Mouse (Mus musculus) midbrain, postnatal 0 days (tissue): ENCODE measurements around the gene Itga9. TPM values are rescaled to one million over a fixed set of nuclear protein-coding genes. Genes with fewer than 3 reads are reported as not detected.

Experiments
- ATAC-seq: fragments of 200-750 bp; cut with Nextera tagmentation; 2 replicates; pipeline ENCODE4 v1.8.0; 2017; ENCODE audit warnings: moderate number of reproducible peaks, mild to moderate bottlenecking, moderate TSS enrichment, moderate library complexity; ENCODE audit not compliant: low FRiP score
- DNase-seq: peaks from one replicate; pipeline ENCODE4 v3.0.0-alpha.2; 2015; ENCODE audit warnings: low spot score
- H3K27ac ChIP-seq: fragments of 300-500 bp; sonication (generic); 2 replicates; pipeline ENCODE4 v1.5.1; 2014; ENCODE audit warnings: low read depth, mild to moderate bottlenecking, low read length, mixed read lengths
- H3K27me3 ChIP-seq: fragments of 300-500 bp; sonication (generic); 2 replicates; pipeline ENCODE4 v1.6.1; 2014; ENCODE audit warnings: low read length, control low read depth, mixed read lengths; ENCODE audit not compliant: insufficient read depth
- H3K36me3 ChIP-seq: fragments of 300-500 bp; sonication (generic); 2 replicates; pipeline ENCODE4 v1.6.1; 2014; ENCODE audit warnings: low read length, control low read depth, mixed read lengths; ENCODE audit not compliant: insufficient read depth
- H3K4me1 ChIP-seq: fragments of 300-500 bp; sonication (generic); 2 replicates; pipeline ENCODE4 v1.6.1; 2014; ENCODE audit warnings: mild to moderate bottlenecking, control low read depth, antibody characterized with exemption, low read length, mixed read lengths; ENCODE audit not compliant: insufficient read depth
- H3K4me2 ChIP-seq: fragments of 300-500 bp; sonication (generic); 2 replicates; pipeline ENCODE4 v1.6.1; 2014; ENCODE audit warnings: low read depth, mild to moderate bottlenecking, low read length, mixed read lengths; ENCODE audit not compliant: poor library complexity, severe bottlenecking
- H3K4me3 ChIP-seq: fragments of 300-500 bp; sonication (generic); 2 replicates; pipeline ENCODE4 v1.5.1; 2014; ENCODE audit warnings: low read depth, mild to moderate bottlenecking, low read length, moderate library complexity
- H3K9ac ChIP-seq: fragments of 300-500 bp; sonication (generic); replicated peaks from 2 replicates; pipeline ENCODE4 v1.6.1; 2014; ENCODE audit warnings: mild to moderate bottlenecking, low read length, moderate library complexity, mixed read lengths; ENCODE audit not compliant: poor library complexity, severe bottlenecking
- H3K9me3 ChIP-seq: fragments of 300-500 bp; sonication (generic); 2 replicates; pipeline ENCODE4 v1.6.1; 2016; ENCODE audit warnings: low read length, control low read depth
- CTCF ChIP-seq: IDR thresholded peaks from 2 replicates; pipeline ENCODE4 v1.5.1; 2016; ENCODE audit warnings: antibody characterized with exemption, mild to moderate bottlenecking
- WGBS: fragments of 180-500 bp; shearing (Covaris S2); extraction: QIAGEN DNeasy Blood & Tissue Kit; methylation state at CpG from one replicate; pipeline ENCODE4 v1.1.7; 2014; 5-methylcytosine and 5-hydroxymethylcytosine counted together
- polyA plus RNA-seq: library from polyadenylated mRNA; unstranded; fragments of >200 nt; fragmentation: Nextera tagmentation; extraction: Ambion mirVana; gene quantifications from 2 replicates; pipeline ENCODE4 v1.2.1, GENCODE M21; 2015
- total RNA-seq: library from RNA; depleted of rRNA; stranded (reverse); fragments of >200 nt; gene quantifications from 2 replicates; pipeline ENCODE4 v1.2.3, GENCODE M21; 2014

The Itga9 gene
- total and polyA plus RNA-seq, 2 experiments from 2014 or later, result 1.1 to 8.2 TPM

DNA sequence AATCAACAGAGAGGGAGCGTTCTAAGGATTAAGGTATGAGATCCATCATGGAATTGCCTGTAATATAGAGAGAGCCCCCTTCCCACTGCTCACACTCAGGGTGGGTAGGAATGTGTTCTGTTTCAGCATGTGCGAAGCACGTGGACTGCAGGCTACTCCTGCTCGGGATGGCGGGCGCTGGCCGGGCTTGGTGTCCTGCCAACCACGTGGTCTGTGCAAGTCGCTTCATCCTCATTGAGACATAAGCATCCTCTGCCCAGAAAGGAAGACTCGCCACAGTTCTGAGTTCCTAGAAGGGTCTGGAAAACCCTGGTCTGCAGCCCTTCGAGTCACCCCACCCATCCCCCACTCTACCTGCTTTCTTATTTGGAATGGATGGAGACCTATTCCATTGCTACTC, 105.3 kb downstream of the Itga9 start:
- DNase-seq (no peak), ATAC-seq (no peak)
- H3K4me1 ChIP-seq, result no peaks in the 10 kb centered on the region
- no peak for TF ChIP-seq CTCF
- no peak overlapping the region for H3K27ac ChIP-seq
- no peak overlapping the region for H3K4me2 ChIP-seq
- no peaks in the 10 kb centered on the region for H3K27me3 ChIP-seq
- no peak overlapping the region for H3K9ac ChIP-seq
- no peaks in the 10 kb centered on the region for H3K36me3 ChIP-seq
- 93% methylated on average over 11 of the region's 11 CpGs for WGBS
- H3K4me3 ChIP-seq, result no peak overlapping the region
- no peaks in the 10 kb centered on the region for H3K9me3 ChIP-seq

DNA sequence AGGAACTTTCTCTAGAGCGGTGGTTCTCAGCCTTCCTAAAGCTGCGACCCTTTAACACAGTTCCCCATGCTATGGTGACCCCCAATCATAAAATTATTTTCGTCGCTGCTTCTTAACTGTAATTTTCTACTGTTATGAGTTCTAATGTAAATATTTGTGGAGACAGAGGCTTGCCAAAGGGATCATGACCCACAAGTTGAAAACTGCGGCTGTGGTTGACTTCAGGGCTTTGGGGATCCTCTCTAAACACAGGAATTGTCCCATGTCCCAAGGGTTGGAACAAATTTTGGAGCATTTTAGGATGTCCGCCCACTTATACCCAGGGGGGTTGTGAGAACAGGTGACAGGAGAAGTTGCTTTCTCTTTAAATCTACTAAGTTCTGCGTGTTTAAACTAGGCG, 107.0 kb downstream of the Itga9 start:
- no peak for TF ChIP-seq CTCF
- no peak overlapping the region for H3K27ac ChIP-seq
- 93% methylated on average over 8 of the region's 8 CpGs for WGBS
- no peaks in the 10 kb centered on the region for H3K27me3 ChIP-seq
- no peaks in the 10 kb centered on the region for H3K4me1 ChIP-seq
- no peak overlapping the region for H3K4me2 ChIP-seq
- no peak overlapping the region for H3K4me3 ChIP-seq
- ATAC-seq (no peak), DNase-seq (no peak)
- no peaks in the 10 kb centered on the region for H3K9me3 ChIP-seq
- H3K9ac ChIP-seq, result no peak overlapping the region
- no peaks in the 10 kb centered on the region for H3K36me3 ChIP-seq

DNA sequence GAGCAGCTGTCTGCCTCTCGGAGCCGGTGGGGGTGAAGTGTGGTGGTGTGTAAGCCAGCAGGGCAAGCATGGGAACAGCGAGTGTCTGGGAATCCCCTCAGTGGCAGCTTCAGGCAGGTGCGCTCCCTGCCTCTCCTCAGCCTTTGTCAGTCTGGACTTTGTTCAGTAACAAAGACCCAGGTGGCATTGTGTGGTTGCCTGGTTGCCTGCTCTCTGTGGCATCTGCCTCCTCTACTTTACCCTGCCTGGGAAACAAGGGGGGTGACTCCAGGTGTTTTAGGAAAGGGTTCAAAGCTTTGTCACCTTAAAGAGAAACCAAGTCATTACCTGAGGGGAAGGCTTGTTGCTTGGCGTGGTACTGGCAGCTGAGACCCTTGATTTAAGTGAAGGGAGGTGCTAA, 108.0 kb downstream of the Itga9 start:
- H3K9ac ChIP-seq, result no peak overlapping the region
- TF ChIP-seq CTCF, result no peak
- H3K27ac ChIP-seq, result no peak overlapping the region
- H3K4me3 ChIP-seq, result no peak overlapping the region
- no peaks in the 10 kb centered on the region for H3K27me3 ChIP-seq
- no peaks in the 10 kb centered on the region for H3K36me3 ChIP-seq
- ATAC-seq, result no peak
- H3K9me3 ChIP-seq, result no peaks in the 10 kb centered on the region
- no peak for DNase-seq
- WGBS, result 78% methylated on average over 5 of the region's 5 CpGs
- no peak overlapping the region for H3K4me2 ChIP-seq
- no peaks in the 10 kb centered on the region for H3K4me1 ChIP-seq

DNA sequence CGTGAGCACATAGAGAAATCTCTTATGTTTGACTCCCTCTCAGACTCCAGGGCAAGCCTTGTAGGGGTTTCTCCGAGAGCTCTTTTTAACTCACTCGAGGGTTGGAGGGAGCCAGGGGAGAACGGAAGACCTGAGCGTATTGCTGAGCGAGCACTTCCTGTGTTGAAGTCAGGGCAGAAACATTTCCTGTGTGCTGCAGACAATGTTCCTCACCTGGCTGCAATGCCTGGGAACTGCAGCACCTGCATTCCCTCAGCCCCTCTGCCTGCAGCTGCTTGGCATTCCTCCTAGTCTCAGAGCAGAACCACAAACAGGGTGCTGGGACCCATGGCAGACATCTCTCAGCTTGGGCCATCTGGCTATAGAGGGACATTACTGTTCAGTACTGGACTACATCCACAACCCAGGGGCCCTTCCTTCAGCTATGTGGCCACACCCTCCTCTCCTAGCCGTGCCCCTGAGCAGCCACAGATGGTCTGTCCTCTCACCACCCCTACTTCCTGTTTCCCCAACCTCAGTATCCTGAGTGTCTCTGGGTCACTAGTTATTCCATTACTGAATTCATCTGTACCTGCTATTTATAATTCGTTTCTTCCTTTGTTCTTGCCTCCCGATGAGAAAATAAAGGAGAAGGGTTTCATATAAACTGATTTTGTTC, 109.6 kb downstream of the Itga9 start:
- Histone ChIP-seq H3K36me3 (no peaks in the 10 kb centered on the region), H3K4me1 (no peaks in the 10 kb centered on the region), H3K27me3 (no peaks in the 10 kb centered on the region), H3K4me2 (no peak overlapping the region), H3K27ac (no peak overlapping the region), H3K4me3 (no peak overlapping the region), H3K9me3 (no peaks in the 10 kb centered on the region), H3K9ac (no peak overlapping the region)
- TF ChIP-seq CTCF, result no peak
- no peak for ATAC-seq
- DNase-seq, result no peak
- 89% methylated on average over 9 of the region's 9 CpGs for WGBS

DNA sequence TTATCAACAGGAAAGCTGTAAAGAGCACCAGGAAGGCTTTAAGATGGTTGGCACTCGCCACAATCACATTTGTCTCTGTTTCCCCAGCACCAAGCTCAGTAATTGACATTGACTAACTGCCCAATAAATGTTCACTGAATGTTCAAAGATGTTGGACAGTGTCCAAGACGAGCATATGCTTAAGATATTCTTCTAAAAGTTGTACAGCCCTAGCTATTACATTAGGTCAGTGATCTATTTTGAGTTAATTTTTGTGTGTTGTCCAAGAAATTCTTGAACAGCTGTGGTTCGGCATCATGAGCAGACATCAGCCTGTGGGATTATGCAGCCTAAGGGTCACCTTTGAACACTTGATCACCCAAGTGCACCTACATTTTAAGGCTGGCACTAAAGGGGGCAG, 110.9 kb downstream of the Itga9 start:
- 80% methylated on average over 3 of the region's 3 CpGs for WGBS
- TF ChIP-seq CTCF, result no peak
- no peaks in the 10 kb centered on the region for H3K9me3 ChIP-seq
- H3K36me3 ChIP-seq, result no peaks in the 10 kb centered on the region
- no peak overlapping the region for H3K4me2 ChIP-seq
- no peak overlapping the region for H3K4me3 ChIP-seq
- H3K27ac ChIP-seq, result no peak overlapping the region
- H3K27me3 ChIP-seq, result no peaks in the 10 kb centered on the region
- no peak overlapping the region for H3K9ac ChIP-seq
- ATAC-seq, result no peak
- H3K4me1 ChIP-seq, result no peaks in the 10 kb centered on the region
- DNase-seq, result peak; percentile 36

DNA sequence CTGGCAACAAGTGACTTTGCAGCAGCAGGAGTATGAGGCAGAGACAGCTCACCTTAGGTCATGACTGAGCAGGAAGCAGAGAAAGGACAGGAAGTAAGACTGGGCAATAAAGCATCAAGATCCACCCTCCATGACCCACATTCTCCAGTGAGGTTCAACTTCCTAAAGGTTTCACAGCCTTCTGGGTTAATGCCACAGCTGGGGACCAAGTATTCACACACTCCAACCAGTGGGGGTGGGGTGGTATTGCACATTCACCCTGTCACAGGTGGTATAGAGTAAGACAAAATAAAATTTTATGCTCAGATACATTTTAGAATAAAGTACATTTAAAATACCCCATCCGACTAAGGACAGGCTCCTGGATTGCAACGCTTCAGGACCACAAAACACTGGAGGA, 112.0 kb downstream of the Itga9 start:
- TF ChIP-seq CTCF, result no peak
- H3K36me3 ChIP-seq, result no peaks in the 10 kb centered on the region
- 91% methylated on average over 2 of the region's 2 CpGs for WGBS
- H3K27ac ChIP-seq, result no peak overlapping the region
- H3K4me3 ChIP-seq, result no peak overlapping the region
- H3K4me1 ChIP-seq, result no peaks in the 10 kb centered on the region
- H3K4me2 ChIP-seq, result no peak overlapping the region
- no peak overlapping the region for H3K9ac ChIP-seq
- H3K9me3 ChIP-seq, result no peaks in the 10 kb centered on the region
- H3K27me3 ChIP-seq, result no peaks in the 10 kb centered on the region
- ATAC-seq (no peak), DNase-seq (no peak)
